Mouse (Mus musculus) telencephalon, adult 2 months (tissue): ENCODE data around the gene Olfr1104.

Experiments used
- DNase-seq: peaks from one replicate; pipeline ENCODE4 v3.0.0-alpha.2; 2011; ENCODE audit warnings: low read depth, low spot score

Olfr1104 gene

DNA sequence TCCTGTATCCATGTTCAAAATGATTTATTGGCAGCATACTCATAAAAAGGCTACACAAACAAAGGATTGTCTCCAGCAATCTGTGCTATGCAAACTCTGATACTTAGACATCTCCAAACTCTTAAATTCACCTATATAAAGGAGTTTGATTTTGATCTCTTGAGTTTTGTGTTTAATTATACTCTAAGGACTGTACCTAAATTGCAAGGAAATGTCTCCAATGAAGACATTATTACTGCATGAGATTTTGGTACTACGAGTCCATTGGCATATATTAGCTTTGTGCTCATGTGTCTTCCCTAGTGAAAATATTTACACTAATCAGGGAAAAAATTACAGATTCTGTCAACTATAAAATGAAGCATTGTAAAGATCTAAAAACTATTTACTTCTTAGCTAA, at the start of gene Olfr1104:
Gene Olfr1104, minus strand, starts transcription at position 101 of the 400 bp plus-strand sequence.
- DNase-seq = no peak

DNA sequence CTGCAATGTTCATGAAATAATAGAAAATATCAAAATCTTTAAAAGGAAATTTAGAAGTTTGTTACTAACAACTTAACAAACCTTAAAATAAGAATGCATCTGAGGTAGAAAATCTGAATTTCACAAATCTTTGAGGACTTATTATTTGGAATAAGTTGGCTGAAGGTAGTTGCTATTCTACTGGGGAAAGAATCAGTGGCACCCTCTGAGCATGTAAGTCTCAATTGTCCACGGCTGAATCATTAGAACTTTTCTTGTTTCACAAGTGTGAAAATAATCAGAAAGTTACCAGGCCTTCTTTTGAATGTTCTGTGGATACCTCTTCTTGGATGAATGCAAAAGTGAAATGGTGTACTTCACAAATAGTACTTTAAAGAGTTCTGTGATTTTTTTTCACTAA, 48.8 kb upstream of the Olfr1104 start, which contains the start of gene Olfr1107:
Gene Olfr1107, minus strand, starts transcription at position 101 of the 400 bp plus-strand sequence.
- DNase-seq = no peak

DNA sequence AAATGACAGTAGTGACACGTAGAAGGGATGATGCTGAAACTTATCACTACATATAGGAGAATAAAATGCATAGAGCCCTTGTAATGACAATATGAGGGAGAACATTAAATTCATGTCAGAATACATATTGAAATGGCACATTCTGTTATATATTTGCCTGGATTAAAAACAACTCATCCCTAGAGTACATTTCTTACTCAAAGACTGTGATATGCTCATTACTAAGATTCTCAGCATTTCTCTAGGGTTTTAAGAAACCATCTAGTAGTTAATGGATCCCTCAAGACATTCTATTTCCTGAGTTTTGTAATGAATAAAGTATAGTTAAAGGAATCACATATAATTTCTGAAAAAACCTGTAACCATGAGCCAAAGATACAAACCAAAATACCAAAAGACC, 25.3 kb upstream of the Olfr1104 start, which contains the start of gene Olfr1106:
Gene Olfr1106, minus strand, starts transcription at position 101 of the 400 bp plus-strand sequence.
- DNase-seq = no peak

DNA sequence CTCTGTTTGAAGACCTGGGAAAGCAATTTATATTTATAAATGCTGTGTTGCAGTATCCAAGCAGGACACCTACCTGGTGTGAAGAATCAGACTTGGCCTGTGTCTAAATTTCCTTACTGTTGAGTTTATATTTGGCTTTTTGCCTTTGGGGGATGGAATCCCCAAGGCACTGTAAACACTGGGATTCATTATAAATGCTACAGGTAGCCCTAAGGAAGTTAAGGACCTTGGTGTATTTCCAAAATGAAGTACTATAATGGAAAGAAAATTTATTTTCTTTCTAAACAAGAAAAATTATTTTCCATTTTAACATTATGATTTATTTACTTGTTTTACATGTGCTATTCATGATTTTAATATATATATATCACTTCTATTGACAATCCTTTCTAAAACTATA, 9.6 kb upstream of the Olfr1104 start, which contains the start of gene Olfr1105:
Gene Olfr1105, minus strand, starts transcription at position 101 of the 400 bp plus-strand sequence.
- DNase-seq = no peak

DNA sequence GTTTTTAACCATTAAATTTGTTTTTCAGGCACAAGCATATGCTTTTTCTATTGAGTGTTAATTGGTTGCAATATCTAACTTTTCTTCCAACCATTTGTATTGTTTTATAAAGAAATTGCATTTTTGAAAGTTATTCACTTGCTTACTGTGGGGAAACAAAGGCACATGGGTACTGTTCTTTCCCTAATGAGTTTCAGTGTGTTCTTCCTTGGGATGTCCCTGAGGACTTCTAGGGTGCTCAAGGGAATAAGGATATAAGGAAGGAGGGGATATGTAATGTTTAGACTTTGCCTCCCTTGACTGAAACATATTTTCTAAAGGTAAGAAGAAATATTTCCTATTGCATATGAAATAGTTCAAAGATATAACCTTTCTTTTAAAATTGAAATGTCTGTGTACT, 28.8 kb downstream of the Olfr1104 start, which contains the start of gene Olfr1102:
Gene Olfr1102, plus strand, starts transcription at position 301 of the 400 bp plus-strand sequence.
- no peak for DNase-seq

DNA sequence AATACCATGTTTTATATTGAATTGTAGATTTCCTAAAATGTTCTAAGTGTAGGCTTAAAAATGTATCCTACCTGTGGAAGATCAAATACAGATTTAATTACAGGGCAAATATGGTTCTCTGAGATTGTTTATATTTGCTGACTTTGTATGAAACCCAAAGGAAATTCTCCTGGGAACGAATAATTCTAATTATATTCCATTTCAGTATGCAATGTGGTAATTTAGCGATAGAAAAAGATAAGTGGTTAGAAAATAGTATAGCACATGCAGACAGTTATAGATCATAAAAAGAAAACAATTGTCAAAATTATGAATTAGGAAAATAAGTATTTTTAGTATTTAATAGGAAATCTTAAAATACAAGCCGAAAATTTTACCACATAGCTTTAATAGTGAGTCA, 35.8 kb downstream of the Olfr1104 start, which contains the start of gene Olfr1101:
Gene Olfr1101, minus strand, starts transcription at position 101 of the 400 bp plus-strand sequence.
- DNase-seq = no peak

DNA sequence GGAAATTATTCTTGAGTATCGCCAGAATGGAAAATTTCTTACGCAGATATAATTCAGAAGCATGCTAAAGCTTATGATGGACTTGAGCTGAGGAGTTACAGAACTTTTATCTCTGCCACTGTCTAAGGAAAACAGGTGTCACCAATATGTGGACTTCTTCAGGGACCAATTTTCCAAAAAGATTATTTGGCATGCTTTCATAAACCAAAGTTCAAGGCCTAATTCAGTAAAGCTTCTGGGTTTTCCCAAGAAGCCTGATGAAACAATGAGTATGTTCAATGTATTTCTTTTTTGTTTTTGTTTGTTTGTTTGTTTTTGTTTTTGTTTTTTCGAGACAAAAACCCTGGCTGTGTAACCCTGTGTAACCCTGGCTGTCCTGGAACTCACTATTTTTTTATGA, 47.0 kb downstream of the Olfr1104 start, which contains the start of gene Olfr1100:
Gene Olfr1100, minus strand, starts transcription at position 101 of the 400 bp plus-strand sequence.
- no peak for DNase-seq
